Mouse (Mus musculus) ES-Bruce4 (cell line): ENCODE results near the gene 1700025G04Rik.

Source experiments
- CTCF ChIP-seq: IDR thresholded peaks from one replicate; pipeline ENCODE4 v1.8.1; 2011; ENCODE audit warnings: low read depth, low read length
- POLR2A ChIP-seq: IDR thresholded peaks from one replicate; pipeline ENCODE4 v1.8.1; 2011; ENCODE audit warnings: low read length; ENCODE audit not compliant: insufficient read depth

DNA sequence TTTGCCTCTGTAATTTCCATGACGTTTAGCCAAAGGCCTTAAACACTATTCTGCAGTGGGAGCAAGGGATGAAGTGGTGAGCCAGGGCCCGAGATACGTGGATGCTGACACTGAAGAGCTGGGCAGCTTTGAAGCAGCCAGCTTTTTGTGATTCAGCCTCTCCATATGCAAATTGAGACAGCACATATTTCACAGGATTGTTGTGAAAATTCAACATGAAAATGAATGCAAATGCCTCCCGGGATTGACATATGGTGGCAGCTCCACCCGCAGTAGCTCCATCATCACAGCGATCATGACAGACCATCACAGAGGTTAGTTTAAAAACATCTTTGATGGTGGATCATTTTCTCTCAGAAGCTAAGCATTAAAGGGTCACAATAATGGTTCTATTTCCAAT lies 85.4 kb downstream of the 1700025G04Rik start:
- TF ChIP-seq POLR2A, result no peak
- no peak for TF ChIP-seq CTCF
